Mouse (Mus musculus) mature B cell (primary cell): ENCODE measurements around the gene 4930513O06Rik.

Experiments used
- in situ Hi-C: fragments of 300-500 bp; cut with MboI; formaldehyde crosslinking; loops from 2 replicates; pipeline ENCODE4 v1.14.3; 2019

Gene 4930513O06Rik

DNA sequence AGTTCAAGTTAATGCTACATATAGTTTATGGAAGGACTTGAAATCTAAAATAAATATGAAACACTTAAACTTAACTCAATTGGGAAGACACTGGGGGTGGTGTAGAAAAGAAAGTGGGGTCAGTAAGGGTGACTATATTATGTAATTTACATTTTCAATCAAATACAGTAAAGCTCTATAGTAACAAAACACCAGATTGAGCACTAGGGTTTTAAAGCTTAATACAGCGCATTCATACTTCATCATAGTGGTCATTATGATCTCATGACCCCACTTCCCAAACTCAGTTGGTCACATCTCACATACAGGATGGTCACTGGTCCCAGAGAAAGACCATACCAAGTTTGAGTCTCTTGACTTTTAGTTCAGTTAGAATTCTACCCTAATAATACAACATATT lies at the start of gene 4930513O06Rik:
Gene 4930513O06Rik, plus strand, starts transcription at position 301 of the 400 bp plus-strand sequence.
- in situ Hi-C loops = no loop called here

DNA sequence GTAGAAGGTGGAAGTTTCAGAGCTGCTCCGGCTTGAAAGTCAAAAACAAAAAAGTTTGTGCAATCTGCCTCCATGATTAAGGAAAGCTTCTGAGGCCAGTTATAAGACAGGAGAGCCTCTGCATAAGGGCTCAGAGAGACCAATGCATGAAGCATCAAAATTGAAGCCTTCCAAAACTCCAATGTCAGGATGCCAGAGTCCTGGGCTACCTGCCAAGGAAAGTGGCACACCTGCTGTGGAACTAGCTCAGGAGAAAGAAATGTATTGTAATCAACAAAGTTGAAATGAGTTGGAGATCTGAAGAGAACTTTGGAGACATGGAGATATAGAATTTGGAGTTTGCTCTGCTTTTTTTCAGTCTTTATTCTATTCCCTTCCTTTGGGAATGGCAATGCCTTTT lies 48.4 kb upstream of the 4930513O06Rik start:
- in situ Hi-C loops = no loop called here

DNA sequence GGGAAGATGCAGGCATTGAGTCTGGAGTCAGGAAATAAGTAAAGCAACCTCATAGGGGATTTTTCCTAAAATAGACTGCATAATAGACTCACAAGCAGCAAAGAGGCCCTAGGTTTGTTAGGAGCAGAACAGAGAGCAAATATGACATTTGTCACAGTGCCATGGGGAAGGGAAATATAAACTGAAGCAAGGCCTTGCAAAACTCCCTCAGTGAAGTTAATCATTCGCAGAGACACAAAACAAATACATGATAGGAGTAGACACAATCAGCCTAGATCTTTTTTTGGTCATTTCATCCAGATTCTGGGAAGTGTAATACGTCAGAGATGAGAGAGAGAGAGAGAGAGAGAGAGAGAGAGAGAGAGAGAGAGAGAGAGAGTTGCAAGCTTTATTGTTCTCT lies 46.7 kb upstream of the 4930513O06Rik start:
- in situ Hi-C loops = no loop called here

DNA sequence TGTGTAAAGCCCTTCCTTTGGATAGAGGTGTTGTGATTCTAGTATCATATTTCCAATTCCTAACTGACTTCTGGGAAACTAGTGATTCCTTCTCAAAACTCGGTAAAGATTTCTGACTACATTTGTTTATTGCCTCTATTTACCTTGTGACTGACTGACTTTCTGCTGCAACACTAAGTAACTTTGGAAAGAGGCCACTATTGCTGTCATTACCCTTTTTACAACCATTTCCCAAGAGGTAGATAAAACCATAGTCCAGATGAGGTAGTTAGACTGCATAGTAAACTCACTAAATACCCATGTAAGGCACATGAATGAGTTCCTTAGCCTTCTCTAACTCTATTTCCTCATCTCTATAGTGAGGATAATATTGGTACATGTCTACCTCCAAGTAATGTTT lies 44.9 kb upstream of the 4930513O06Rik start:
- in situ Hi-C loops = no loop called here

DNA sequence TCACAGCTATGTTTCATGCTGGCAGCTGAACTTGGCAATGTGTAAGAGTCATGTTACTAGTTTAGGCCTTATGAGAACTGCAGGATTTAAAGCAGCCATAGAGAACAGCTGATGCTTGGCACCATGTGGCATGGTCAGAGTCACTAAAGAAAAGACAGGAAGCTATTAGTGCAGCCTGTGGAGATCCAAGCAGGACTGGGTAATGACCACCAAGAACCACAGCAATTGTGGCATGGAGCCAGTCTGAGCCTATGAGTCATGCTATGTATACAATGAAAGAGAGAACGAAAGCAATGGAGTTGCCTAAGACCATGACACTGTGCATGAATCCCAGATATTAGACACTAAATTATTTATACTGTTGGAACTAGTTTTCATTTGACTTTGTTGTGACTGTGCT lies 34.1 kb upstream of the 4930513O06Rik start:
- in situ Hi-C loops = no loop called here

- in situ Hi-C loops = no loop called here
Measured at GRCm38 (mm10) chrX:139053149-139053548, 32.9 kb upstream of the 4930513O06Rik start.

- in situ Hi-C loops = no loop called here
Measured at GRCm38 (mm10) chrX:139064078-139064477, 22.0 kb upstream of the 4930513O06Rik start.

DNA sequence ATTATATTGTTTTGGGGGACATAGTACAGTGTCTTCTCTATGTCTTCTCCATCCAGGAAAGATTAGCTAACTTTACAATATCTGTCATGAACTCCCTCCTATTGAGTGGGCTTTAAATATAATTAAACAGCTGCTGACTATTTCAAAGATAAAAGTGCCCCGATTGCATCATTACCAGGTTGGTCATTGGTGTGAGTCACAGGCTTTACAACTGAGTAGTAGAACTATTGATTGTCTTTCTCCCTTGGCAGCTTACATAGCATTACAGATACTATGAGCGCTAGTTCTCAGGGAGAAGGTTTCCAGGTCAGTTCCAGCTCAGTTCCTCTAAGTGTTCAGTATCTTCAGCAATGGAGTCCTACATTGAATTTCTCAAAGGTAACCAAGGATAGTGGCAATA lies 7.5 kb upstream of the 4930513O06Rik start:
- in situ Hi-C loops = no loop called here

GRCm38 (mm10) chrX:139085077-139085476 lies 966 bp upstream of the 4930513O06Rik start, which contains the start of gene Serpina7:
Gene Serpina7, minus strand, starts transcription at chrX:139085236.
- in situ Hi-C loops = no loop called here

- in situ Hi-C loops = no loop called here
Measured at GRCm38 (mm10) chrX:139097197-139097596, 11.2 kb downstream of the 4930513O06Rik start.

DNA sequence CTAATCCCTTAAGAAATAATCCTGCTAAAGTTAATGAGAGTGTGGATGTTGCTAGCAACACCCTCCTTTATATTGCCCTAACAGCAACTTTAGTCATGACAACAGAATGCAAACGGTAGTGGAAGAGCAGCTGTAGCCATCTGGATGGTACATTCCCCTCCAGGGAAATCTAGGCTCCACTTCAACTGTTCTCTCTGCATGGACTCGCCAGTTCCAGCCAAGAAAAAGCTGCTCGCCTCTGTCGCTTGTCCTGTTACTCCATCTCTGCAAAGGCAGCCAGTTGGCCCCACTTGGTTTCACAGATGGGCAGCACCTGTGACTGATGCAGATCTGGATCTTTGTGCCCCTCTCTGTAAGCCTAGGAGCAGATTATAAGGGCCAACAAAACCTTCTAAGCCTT lies 48.0 kb downstream of the 4930513O06Rik start:
- in situ Hi-C loops = no loop called here
